Mouse (Mus musculus) intestine, embryonic 14.5 days (tissue): ENCODE data around the gene Arid3a. TPM values are rescaled to one million over a fixed set of nuclear protein-coding genes. Genes with fewer than 3 reads are reported as not detected.

ENCODE experiments used
- ATAC-seq: fragments of 200-750 bp; cut with Nextera tagmentation; replicated peaks from 2 replicates; pipeline ENCODE4 v1.8.0; 2017; ENCODE audit warnings: low read depth, moderate number of reproducible peaks, moderate TSS enrichment, moderate library complexity; ENCODE audit not compliant: low FRiP score, low TSS enrichment
- DNase-seq: peaks from one replicate; pipeline ENCODE4 v3.0.0-alpha.2; 2018; ENCODE audit warnings: low spot score
- H3K27ac ChIP-seq: fragments of 300-500 bp; sonication (generic); 2 replicates; pipeline ENCODE4 v1.5.1; 2014; ENCODE audit warnings: low read depth, mild to moderate bottlenecking, control low read depth
- H3K27me3 ChIP-seq: fragments of 300-500 bp; sonication (generic); replicated peaks from 2 replicates; pipeline ENCODE4 v1.6.1; 2014; ENCODE audit warnings: low read length, control low read depth; ENCODE audit not compliant: control insufficient read depth, insufficient read depth
- H3K36me3 ChIP-seq: fragments of 300-500 bp; sonication (generic); 2 replicates; pipeline ENCODE4 v1.6.1; 2014; ENCODE audit warnings: low read length, control low read depth; ENCODE audit not compliant: control insufficient read depth, insufficient read depth
- H3K4me1 ChIP-seq: fragments of 300-500 bp; sonication (generic); replicated peaks from 2 replicates; pipeline ENCODE4 v1.6.1; 2014; ENCODE audit warnings: low read length, control low read depth, mixed read lengths; ENCODE audit not compliant: control insufficient read depth, insufficient read depth
- H3K4me2 ChIP-seq: fragments of 300-500 bp; sonication (generic); 2 replicates; pipeline ENCODE4 v1.6.1; 2014; ENCODE audit warnings: low read length
- H3K4me3 ChIP-seq: fragments of 300-500 bp; sonication (generic); 2 replicates; pipeline ENCODE4 v1.5.1; 2014; ENCODE audit warnings: low read depth, low read length, control low read depth, mixed read lengths
- H3K9ac ChIP-seq: fragments of 300-500 bp; sonication (generic); 2 replicates; pipeline ENCODE4 v1.6.1; 2014; ENCODE audit warnings: mild to moderate bottlenecking, low read length
- H3K9me3 ChIP-seq: fragments of 300-500 bp; sonication (generic); 2 replicates; pipeline ENCODE4 v1.6.1; 2016; ENCODE audit warnings: low read length, control low read depth; ENCODE audit not compliant: control insufficient read depth
- WGBS: fragments of 180-500 bp; shearing (Covaris S2); extraction: QIAGEN DNeasy Blood & Tissue Kit; methylation state at CpG from one replicate; pipeline ENCODE4 v1.1.7; 2014; 5-methylcytosine and 5-hydroxymethylcytosine counted together
- polyA plus RNA-seq: library from polyadenylated mRNA; unstranded; fragments of >200 nt; fragmentation: Nextera tagmentation; extraction: Ambion mirVana; gene quantifications from 2 replicates; pipeline ENCODE4 v1.2.1, GENCODE M21; 2014

The Arid3a gene
- polyA plus RNA-seq, result 12.7 and 14.4 TPM in 2 replicates

DNA sequence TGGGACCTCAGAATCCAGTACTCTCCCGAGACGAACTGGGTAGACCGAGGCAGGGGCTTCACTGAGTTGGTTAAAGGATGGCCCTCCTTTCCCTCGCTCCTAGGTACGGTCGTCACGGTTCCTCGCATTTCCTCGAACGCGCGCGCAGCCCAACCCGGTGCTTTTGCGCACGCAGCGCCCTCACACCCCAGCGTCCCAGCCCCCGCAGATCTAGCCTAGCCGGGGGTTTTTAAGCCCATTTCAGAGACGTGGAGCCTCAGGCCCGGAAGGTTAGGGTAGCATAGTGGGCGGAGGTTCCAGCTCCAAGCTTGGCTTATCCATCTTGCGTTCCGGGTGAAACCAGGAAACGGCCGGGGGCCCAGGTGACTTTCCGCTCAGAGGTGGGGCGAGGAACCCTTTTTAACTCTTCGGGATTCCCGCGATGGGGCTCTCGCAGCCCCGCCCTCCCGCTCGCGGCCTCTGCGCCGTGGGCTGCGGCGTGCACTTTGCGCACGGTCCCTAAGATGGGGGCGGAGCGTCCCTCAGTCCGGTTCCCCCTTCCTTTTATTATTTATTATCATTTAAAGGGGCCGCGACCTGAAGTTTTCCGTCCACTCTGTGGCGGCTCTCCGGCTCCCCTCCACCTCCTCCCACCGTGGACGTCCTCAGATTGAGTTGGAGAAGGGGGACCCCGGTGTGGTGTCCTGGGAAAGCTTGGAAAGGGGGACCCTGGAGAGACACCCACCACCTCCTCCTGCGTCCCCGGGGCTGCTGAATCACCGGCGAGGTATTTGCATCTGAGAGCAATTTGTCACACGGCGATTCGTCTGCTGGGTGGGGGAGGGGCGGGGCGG lies at the start of gene Arid3a:
Gene Arid3a (plus strand): TSS at position 553 of the 833 bp plus-strand sequence.
- WGBS, result under 1% methylated on average over 63 of the region's 63 CpGs
- Histone ChIP-seq H3K4me1 (peaks cover 22% of the 10 kb centered on the region), H3K9me3 (no peaks in the 10 kb centered on the region)

DNA sequence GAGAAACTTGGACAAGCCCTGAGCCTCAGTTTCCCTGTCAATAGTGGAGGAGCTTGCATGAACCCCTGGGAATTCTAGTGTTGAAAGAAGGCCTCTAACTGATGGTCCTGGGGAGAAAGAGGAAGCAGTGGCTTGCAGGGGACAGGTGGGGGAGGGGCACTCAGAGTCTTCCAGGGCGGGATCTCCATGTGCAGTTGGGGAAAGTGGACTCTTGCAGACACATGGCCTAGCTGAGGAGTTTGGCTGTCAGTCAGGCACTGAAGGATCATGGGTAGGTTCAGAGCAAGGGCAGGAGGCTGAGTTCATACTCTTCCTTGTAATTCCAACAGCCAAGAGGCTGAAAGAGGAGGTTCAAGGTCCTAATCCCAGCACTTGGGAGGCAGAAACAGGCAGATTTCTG lies 49.7 kb upstream of the Arid3a start:
- Histone ChIP-seq H3K9ac (no peak overlapping the region), H3K4me1 (peaks cover 29% of the 10 kb centered on the region), H3K9me3 (no peaks in the 10 kb centered on the region), H3K4me3 (no peak overlapping the region), H3K27me3 (no peaks in the 10 kb centered on the region), H3K27ac (no peak overlapping the region), H3K36me3 (no peaks in the 10 kb centered on the region), H3K4me2 (no peak overlapping the region)
- no peak for ATAC-seq
- WGBS, result 76% methylated on average over 1 of the region's 1 CpGs
- no peak for DNase-seq

More for the DNA sequence above, at the start of gene Arid3a:
- ATAC-seq (peak; percentile 83), DNase-seq (peak; percentile 95)
- H3K27me3 ChIP-seq, result peaks cover 14% of the 10 kb centered on the region
- H3K27ac ChIP-seq, result peak within 1 kb of the TSS; percentile 80
- peaks cover 12% of the 10 kb centered on the region for H3K36me3 ChIP-seq
- H3K4me3 ChIP-seq, result peak within 1 kb of the TSS; percentile 58
- H3K9ac ChIP-seq, result peak within 1 kb of the TSS; percentile 76
- H3K4me2 ChIP-seq, result peak within 1 kb of the TSS; percentile 88

DNA sequence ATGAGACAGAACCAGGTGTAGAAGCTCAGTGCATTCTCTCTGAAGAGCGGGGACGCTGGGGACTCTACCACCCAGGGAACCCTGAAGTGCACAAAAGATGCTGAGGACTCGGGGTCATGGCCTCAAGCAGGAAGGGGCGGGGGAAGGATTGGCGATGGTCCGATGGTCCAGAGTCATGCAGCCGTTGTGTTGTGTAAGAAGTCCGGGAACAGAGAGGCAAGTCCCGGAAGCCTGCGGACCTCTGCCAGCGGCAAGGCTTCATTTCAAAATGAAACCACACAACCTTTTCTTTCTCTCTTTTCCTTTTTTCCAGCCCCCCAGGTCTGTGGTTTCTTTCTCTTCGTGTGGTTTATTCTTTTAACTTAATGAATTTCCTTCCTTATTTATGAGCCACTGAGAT lies 49.1 kb upstream of the Arid3a start:
- Histone ChIP-seq H3K4me1 (peaks cover 28% of the 10 kb centered on the region), H3K27ac (no peak overlapping the region), H3K36me3 (no peaks in the 10 kb centered on the region), H3K27me3 (no peaks in the 10 kb centered on the region), H3K9me3 (no peaks in the 10 kb centered on the region), H3K9ac (no peak overlapping the region), H3K4me2 (no peak overlapping the region), H3K4me3 (no peak overlapping the region)
- WGBS, result 62% methylated on average over 12 of the region's 12 CpGs
- ATAC-seq, result no peak
- no peak for DNase-seq

DNA sequence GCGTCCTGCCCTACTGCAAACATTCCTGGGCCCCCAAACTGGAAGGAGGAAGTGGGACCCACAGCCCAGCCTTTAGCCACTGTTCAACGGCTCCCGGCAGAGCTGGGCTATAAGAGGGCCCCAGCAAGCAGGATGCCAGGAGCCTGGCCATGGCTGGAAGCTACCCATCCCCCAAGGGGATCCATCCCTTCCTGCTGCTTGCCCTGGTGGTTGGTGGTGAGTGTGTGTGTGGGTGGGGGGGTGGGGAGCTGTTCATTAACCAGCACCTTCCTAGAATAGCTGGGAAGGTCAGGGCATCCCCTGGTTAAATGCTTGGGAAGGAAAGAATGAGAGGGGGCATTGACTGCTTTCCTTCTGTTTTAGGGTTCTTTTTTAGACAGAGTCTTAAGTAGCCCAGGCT lies 47.3 kb upstream of the Arid3a start:
- ATAC-seq (no peak), DNase-seq (no peak)
- Histone ChIP-seq H3K4me2 (no peak overlapping the region), H3K9me3 (no peaks in the 10 kb centered on the region), H3K27ac (no peak overlapping the region), H3K4me1 (peaks cover 22% of the 10 kb centered on the region; the same call in 1 of the 2 replicates), H3K36me3 (no peaks in the 10 kb centered on the region), H3K9ac (no peak overlapping the region), H3K27me3 (no peaks in the 10 kb centered on the region), H3K4me3 (no peak overlapping the region)
- 16% methylated on average over 3 of the region's 3 CpGs for WGBS

DNA sequence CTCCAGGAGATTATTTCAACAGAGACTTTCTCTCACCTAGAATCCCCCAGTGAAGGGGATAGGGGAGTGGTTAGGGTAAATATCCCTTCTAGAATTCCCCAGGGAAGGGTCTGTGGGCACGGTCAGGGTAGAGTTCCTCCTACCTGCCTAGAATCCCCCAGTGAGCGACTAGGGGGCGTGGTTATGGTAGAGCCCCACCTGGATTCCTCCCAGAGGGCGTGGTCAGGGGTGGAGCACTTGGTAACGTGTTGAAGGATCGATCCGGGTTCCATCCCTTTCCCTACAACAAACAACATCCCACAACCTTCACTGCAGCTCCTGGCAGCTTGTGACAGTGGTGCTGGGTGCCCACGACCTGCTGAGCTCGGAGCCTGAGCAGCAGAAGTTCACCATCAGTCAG lies 46.1 kb upstream of the Arid3a start:
- 21% methylated on average over 9 of the region's 9 CpGs for WGBS
- Histone ChIP-seq H3K27me3 (no peaks in the 10 kb centered on the region), H3K27ac (no peak overlapping the region), H3K36me3 (no peaks in the 10 kb centered on the region), H3K9me3 (no peaks in the 10 kb centered on the region), H3K4me3 (no peak overlapping the region), H3K4me1 (peaks cover 13% of the 10 kb centered on the region; the same call in 1 of the 2 replicates), H3K4me2 (no peak overlapping the region), H3K9ac (no peak overlapping the region)
- no peak for DNase-seq
- no peak for ATAC-seq

DNA sequence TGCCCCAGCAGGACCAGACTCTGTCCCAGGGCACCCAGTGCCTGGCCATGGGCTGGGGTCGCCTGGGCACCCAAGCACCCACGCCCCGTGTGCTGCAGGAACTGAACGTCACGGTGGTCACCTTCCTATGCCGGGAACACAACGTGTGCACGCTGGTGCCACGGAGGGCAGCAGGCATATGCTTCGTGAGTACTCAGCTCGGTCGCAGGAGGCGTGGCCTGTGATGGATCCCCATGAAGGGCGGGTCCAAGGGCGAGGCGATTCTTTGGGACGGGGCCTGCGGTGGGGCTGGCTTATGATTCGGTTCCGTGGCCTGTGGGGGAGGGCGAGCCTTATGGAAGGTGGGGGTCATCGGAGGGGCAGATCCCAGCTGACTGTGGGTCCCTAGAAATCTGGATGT lies 44.9 kb upstream of the Arid3a start:
- Histone ChIP-seq H3K27me3 (no peaks in the 10 kb centered on the region), H3K36me3 (no peaks in the 10 kb centered on the region), H3K9ac (peak overlapping the region; percentile 29; the same call in 1 of the 2 replicates), H3K9me3 (no peaks in the 10 kb centered on the region), H3K4me1 (peaks cover 13% of the 10 kb centered on the region; the same call in 1 of the 2 replicates), H3K4me3 (peak overlapping the region; percentile 18; the same call in 1 of the 2 replicates), H3K4me2 (peak overlapping the region; percentile 42), H3K27ac (no peak overlapping the region)
- 0 out of 2 replicates have a peak, but pooled peaks have one; percentile 21 for ATAC-seq
- DNase-seq, result no peak
- 7% methylated on average over 22 of the region's 22 CpGs for WGBS

DNA sequence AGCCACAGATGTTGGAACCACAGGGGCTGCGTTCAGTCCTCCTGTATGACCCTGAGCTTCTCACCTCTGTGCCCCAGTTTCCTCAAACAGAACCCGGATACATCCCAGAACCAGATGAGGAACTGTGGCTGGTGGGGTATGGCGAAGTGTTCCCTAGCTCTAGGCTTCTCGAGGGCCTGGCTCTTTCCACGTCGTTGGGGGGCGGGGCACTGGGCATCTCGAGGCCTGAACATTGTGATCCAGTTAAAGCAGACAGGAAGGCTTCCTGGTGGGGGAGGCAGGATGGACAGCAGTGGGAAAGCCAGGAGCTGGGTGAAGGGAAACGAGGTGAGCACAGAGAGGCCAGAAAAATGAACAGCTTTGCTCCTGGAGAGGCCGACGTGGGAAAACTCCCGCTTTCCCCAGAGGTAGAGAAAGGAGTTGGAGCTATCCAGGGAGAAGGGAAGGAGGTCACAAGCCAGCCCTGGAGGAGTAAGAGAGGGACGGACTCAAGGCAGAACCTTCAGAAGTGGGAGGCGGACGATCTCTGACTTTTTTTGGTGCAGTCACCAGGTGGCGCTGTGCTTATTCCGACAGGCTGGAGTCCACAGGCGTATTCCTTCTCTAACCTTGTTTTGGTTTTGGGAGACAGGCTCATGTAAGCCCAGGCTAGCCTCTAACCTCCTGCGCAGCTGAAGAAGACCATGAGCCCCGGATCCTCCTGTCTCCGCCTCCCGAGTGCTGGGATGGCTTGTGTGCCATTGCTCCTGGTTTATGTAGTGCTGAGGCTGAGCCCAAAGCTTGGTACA lies 43.4 kb upstream of the Arid3a start:
- Histone ChIP-seq H3K4me3 (no peak overlapping the region), H3K9me3 (no peaks in the 10 kb centered on the region), H3K9ac (no peak overlapping the region), H3K4me1 (peaks cover 13% of the 10 kb centered on the region; the same call in 1 of the 2 replicates), H3K27ac (no peak overlapping the region), H3K36me3 (no peaks in the 10 kb centered on the region), H3K27me3 (no peaks in the 10 kb centered on the region), H3K4me2 (no peak overlapping the region)
- ATAC-seq (0 out of 2 replicates have a peak, but pooled peaks have one; percentile 7), DNase-seq (peak; percentile 87)
- WGBS, result 20% methylated on average over 22 of the region's 22 CpGs

DNA sequence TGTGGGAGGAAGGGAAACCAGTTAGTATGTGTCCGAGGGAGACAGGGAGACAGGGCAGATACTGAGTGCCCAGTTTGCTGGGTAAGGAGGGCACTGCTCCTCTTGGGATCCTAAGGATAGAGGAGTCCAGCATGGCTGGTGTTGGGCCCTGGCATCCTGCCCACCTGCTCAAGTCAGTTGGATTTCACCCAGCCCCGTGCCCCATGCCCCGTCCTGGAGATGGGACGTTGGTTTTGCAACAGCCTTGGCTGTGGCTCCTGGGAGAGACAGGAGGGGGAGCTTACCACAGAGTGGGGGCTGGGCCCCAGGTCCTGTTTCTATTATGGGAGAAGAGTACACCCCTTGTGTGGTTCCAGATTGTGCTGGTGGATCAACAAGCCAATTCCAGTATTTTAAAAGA lies 42.4 kb upstream of the Arid3a start:
- Histone ChIP-seq H3K27me3 (no peaks in the 10 kb centered on the region), H3K36me3 (no peaks in the 10 kb centered on the region), H3K4me3 (no peak overlapping the region), H3K4me1 (peaks cover 13% of the 10 kb centered on the region; the same call in 1 of the 2 replicates), H3K9me3 (no peaks in the 10 kb centered on the region), H3K4me2 (no peak overlapping the region), H3K27ac (no peak overlapping the region), H3K9ac (no peak overlapping the region)
- ATAC-seq (no peak), DNase-seq (no peak)
- WGBS, result 67% methylated on average over 4 of the region's 4 CpGs
